Mouse (Mus musculus) right cerebral cortex, postnatal 25 days (tissue): ENCODE data around the gene Zfp93.

Source experiments
- DNase-seq: peaks from one replicate; pipeline ENCODE4 v3.0.0; 2022

The Zfp93 gene

GRCm38 (mm10) chr7:24291387-24292090 is 21.3 kb downstream of the Zfp93 start:
- no peak for DNase-seq

- no peak for DNase-seq
Measured at GRCm38 (mm10) chr7:24293061-24293851, 23.0 kb downstream of the Zfp93 start.

DNA sequence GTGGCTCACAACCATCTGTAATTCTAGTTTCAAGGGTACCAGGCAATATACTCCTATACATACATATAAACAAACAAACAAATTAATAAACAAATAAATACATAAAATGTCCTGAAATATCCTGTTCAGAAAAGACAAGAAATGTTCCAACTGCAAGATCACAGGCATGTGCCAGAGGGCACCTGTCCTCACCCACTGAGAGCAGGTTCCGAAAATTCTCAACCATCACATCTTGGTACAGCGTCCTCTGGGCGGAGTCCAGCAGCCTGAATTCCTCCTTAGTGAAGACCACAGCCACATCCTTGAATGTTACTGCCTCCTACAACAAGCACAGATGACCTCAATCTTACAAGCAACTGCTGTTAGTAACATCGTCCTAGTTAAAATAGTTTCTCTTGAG is 24.5 kb downstream of the Zfp93 start:
- DNase-seq: no peak

DNA sequence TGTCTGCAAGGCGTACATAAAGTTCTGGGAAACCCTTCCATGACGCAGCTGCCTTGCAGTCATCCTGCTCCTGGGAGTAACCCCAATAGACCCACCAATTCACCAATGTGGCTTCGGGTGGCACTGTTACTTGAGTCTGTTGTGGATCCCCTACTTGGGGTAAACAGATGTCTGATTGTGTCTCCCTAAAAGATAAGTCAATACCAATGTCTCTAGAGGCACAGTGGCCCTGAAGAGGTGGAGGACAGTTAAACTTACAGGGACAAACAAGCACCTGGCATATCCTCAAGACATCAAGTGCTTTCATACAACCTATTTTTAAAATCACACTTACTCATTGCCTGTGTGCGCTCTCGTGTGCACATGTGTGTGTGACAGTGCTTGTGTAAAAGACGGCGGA is 25.2 kb downstream of the Zfp93 start:
- no peak for DNase-seq

- DNase-seq: no peak
Measured at GRCm38 (mm10) chr7:24296386-24296785, 26.2 kb downstream of the Zfp93 start.

- no peak for DNase-seq
Measured at GRCm38 (mm10) chr7:24297361-24298095, 27.3 kb downstream of the Zfp93 start.

DNA sequence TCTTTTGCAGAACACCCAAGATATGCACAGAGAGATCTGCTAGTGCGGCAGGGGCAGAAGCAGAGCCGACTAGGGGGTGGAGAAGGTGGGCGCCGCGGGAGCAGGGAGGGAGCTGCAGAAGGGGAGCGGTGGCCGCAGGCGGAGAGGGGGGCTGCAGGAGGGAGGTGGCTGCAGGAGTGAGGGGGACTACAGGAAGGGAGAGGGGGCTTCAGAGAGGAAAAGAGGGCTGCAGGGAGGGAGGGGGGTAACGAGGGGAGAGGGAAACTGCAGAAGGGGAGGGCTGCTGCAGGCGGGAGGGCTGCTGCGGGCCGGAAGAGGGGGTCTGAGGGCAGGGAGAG is 28.4 kb downstream of the Zfp93 start:
- DNase-seq: no peak

- DNase-seq: peak; percentile 89
Measured at GRCm38 (mm10) chr7:24298973-24299708, 28.9 kb downstream of the Zfp93 start.

GRCm38 (mm10) chr7:24299823-24300481 is 29.7 kb downstream of the Zfp93 start:
- DNase-seq: peak; percentile 14

GRCm38 (mm10) chr7:24300771-24301282 is 30.6 kb downstream of the Zfp93 start, which contains the start of gene Zfp61:
TSS of gene Zfp61 (minus strand) at chr7:24301232.
- DNase-seq: no peak

GRCm38 (mm10) chr7:24315726-24316566 is 45.7 kb downstream of the Zfp93 start:
- no peak for DNase-seq

GRCm38 (mm10) chr7:24316567-24317092 is 46.4 kb downstream of the Zfp93 start, which contains the start of gene Zfp94:
TSS of gene Zfp94 (minus strand) at chr7:24316666.
- peak; percentile 97 for DNase-seq

- DNase-seq: no peak
Measured at GRCm38 (mm10) chr7:24318942-24319341, 48.7 kb downstream of the Zfp93 start.

DNA sequence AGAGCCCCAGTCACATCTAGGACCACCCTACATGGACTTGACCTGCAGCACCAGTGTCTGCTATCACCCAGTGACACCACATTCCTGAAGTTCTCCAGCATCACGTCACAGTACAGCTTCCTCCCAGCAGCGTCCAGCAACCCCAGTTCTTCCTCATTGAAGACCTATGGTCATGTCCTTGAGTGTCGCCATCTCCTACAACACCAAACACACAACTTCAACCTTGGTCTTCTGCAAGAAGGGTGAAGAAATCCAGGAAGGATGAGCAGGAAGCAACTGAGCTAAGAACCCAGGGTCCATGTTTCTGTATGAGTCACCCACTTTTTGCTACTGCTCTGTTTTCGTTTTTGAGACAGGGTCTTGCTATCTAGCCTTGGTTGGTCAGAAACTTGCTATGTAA is 52.4 kb downstream of the Zfp93 start:
- no peak for DNase-seq

DNA sequence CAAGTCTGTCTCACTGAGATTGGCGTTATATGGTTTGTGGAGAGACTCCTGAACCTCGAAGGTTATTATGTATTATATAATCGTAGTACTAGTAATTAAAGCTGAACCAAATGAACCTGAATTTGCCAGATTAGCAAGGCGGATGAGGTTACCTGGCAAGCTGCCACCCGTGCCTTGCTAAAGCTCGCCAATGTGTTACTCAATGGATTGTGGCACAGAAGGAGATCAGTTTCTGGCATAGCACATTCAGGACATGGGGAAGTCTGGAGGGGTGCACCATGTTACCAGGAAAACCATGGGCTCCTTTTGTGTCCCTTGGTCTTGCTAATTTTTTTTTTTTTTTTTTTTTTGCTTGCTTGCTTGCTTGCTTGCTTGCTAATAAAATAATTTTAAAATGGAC is 55.0 kb downstream of the Zfp93 start:
- DNase-seq: no peak

GRCm38 (mm10) chr7:24325675-24326128 is 55.5 kb downstream of the Zfp93 start:
- DNase-seq: peak; percentile 62

DNA sequence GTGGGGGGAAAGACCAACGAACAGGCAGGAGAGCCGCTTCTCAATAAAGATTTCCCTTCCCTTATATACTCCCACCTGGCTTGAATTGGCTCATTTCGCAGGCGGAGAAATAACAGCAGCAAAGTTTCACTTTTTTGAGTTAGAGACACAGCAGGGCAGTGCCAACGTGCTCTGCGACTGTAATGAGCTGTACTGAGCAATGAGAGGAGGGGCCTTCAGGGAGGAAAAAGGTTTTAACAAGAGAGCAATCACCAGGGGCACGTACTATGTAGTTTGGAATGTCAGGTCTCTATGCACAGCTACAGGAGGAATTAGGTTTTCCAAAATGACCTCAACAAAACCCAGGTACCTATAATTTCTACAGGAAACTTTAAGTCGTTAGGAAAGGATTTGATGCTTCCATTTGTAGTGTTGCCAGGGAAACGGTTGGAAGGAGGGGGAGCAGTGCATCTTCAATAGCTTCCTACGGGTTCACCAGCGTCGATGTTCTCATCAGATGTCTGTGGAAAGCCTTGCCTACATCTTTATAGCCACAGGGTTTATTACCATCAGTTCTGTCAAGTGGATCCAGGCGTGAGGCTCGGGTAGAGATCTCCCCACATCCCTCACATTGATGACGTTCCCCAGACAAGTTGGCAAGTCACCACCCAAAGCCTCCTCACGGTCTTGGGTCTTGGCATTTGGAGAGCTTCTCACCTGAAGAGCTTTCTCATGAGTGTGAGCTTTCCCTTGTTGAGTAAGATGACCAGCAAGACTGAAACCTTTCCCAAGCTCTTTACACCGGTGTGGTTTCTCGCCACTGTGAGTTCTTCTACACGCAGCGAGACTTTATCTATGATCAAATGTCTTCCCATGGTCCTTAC is 56.3 kb downstream of the Zfp93 start:
- peak; percentile 11 for DNase-seq
